11 mouse cellular contexts compared by ENCODE assay signal in genomic region chr7:118778561-118778960, GRCm38 (mm10). TPM values are rescaled to one million over a fixed set of nuclear protein-coding genes. Genes with fewer than 3 reads are reported as not detected.
DNase-seq lines count a peak whose midpoint lies in the region; ATAC-seq lines count a peak whose summit lies in the region.
"Had no signal": no experiment of that assay in that cellular context is flagged by ENCODE, and none has a peak within 500 bp of the region (broad histone marks: within the 10 kb centered on the region; RNA-seq: fewer than 3 reads in every experiment).

No protein-coding gene starts in this region.

- WGBS in neural tube, embryonic 13.5 days, result 40% methylated on average over 6 of the region's 6 CpGs
- WGBS in neural tube, embryonic 15.5 days, result 37% methylated on average over 6 of the region's 6 CpGs
- 41% methylated on average over 6 of the region's 6 CpGs for WGBS in forebrain, embryonic 14.5 days
- WGBS in intestine, embryonic 15.5 days, result 86% methylated on average over 6 of the region's 6 CpGs

- no peaks in the 10 kb centered on the region for H3K9me3 ChIP-seq in neural tube, embryonic 13.5 days
- H3K9me3 ChIP-seq in neural tube, embryonic 15.5 days (replicated peaks), result no peaks in the 10 kb centered on the region
- no peaks in the 10 kb centered on the region for H3K9me3 ChIP-seq in forebrain, embryonic 14.5 days (replicated peaks; ENCODE audit: control insufficient read depth, low read length)
- no peaks in the 10 kb centered on the region for H3K9me3 ChIP-seq in intestine, embryonic 15.5 days
- H3K9me3 ChIP-seq: kidney, embryonic 15.5 days; lung, embryonic 15.5 days had no signal

- peak; percentile 43; the same call in 1 of the 2 replicates for ATAC-seq in neural tube, embryonic 13.5 days (ENCODE audit: low read depth)
- ATAC-seq in neural tube, embryonic 15.5 days (ENCODE audit: low FRiP score), result no peak
- ATAC-seq in forebrain, embryonic 14.5 days, result peak; percentile 86
- no peak for ATAC-seq in intestine, embryonic 15.5 days

- H3K4me1 ChIP-seq in neural tube, embryonic 13.5 days (replicated peaks), result 0 out of 2 replicates have a peak, but pooled peaks cover 9% of the 10 kb centered on the region
- no peaks in the 10 kb centered on the region for H3K4me1 ChIP-seq in neural tube, embryonic 15.5 days
- H3K4me1 ChIP-seq in forebrain, embryonic 14.5 days (ENCODE audit: control insufficient read depth, insufficient read depth, low read length), result no peaks in the 10 kb centered on the region; the same call in 1 of the 2 replicates
- no peaks in the 10 kb centered on the region for H3K4me1 ChIP-seq in intestine, embryonic 15.5 days (replicated peaks)

- no peak overlapping the region for H3K9ac ChIP-seq in neural tube, embryonic 13.5 days
- H3K9ac ChIP-seq in neural tube, embryonic 15.5 days (replicated peaks), result no peak overlapping the region
- no peak overlapping the region for H3K9ac ChIP-seq in forebrain, embryonic 14.5 days (ENCODE audit: low read length)
- H3K9ac ChIP-seq in intestine, embryonic 15.5 days, result no peak overlapping the region
- H3K9ac ChIP-seq: kidney, embryonic 15.5 days; lung, embryonic 15.5 days had no signal

- 0 out of 2 replicates have a peak overlapping the region, but pooled peaks have one; percentile 23 for H3K27ac ChIP-seq in neural tube, embryonic 13.5 days (replicated peaks)
- H3K27ac ChIP-seq in neural tube, embryonic 15.5 days (replicated peaks), result no peak overlapping the region
- H3K27ac ChIP-seq in forebrain, embryonic 14.5 days (ENCODE audit: low read depth, low read length), result peak overlapping the region; percentile 80
- no peak overlapping the region for H3K27ac ChIP-seq in intestine, embryonic 15.5 days
- H3K27ac ChIP-seq: kidney, embryonic 15.5 days had no signal

- peaks cover 86% of the 10 kb centered on the region for H3K36me3 ChIP-seq in neural tube, embryonic 13.5 days
- H3K36me3 ChIP-seq in neural tube, embryonic 15.5 days, result peaks cover 76% of the 10 kb centered on the region
- peaks cover 49% of the 10 kb centered on the region for H3K36me3 ChIP-seq in forebrain, embryonic 14.5 days (ENCODE audit: control insufficient read depth, insufficient read depth, low read length)
- peaks cover 5% of the 10 kb centered on the region; the same call in 1 of the 2 replicates for H3K36me3 ChIP-seq in intestine, embryonic 15.5 days
- H3K36me3 ChIP-seq: lung, embryonic 15.5 days had no signal

- DNase-seq in forebrain, embryonic 14.5 days (ENCODE audit: low spot score), result peak; percentile 85
- DNase-seq in layer of hippocampus, adult 9-11 months, result peak; percentile 90
- DNase-seq in telencephalon, adult 2 months (ENCODE audit: low read depth, low spot score), result peak; percentile 53
- no peak for DNase-seq in natural killer cell, adult 2 months (ENCODE audit: low spot score in 2 of 2)
- no peak for DNase-seq in ovary, postnatal 14 days (ENCODE audit: low spot score)

- no peaks in the 10 kb centered on the region for H3K27me3 ChIP-seq in neural tube, embryonic 13.5 days
- no peaks in the 10 kb centered on the region for H3K27me3 ChIP-seq in neural tube, embryonic 15.5 days (replicated peaks)
- H3K27me3 ChIP-seq in forebrain, embryonic 14.5 days (replicated peaks; ENCODE audit: control insufficient read depth, insufficient read depth, low read length), result no peaks in the 10 kb centered on the region
- no peaks in the 10 kb centered on the region for H3K27me3 ChIP-seq in intestine, embryonic 15.5 days (replicated peaks)
- H3K27me3 ChIP-seq: kidney, embryonic 15.5 days; lung, embryonic 15.5 days had no signal

- H3K4me2 ChIP-seq in neural tube, embryonic 13.5 days, result no peak overlapping the region
- no peak overlapping the region for H3K4me2 ChIP-seq in neural tube, embryonic 15.5 days
- no peak overlapping the region for H3K4me2 ChIP-seq in forebrain, embryonic 14.5 days (ENCODE audit: low read length)
- H3K4me2 ChIP-seq in intestine, embryonic 15.5 days (replicated peaks), result no peak overlapping the region
- H3K4me2 ChIP-seq: heart, embryonic 11.5 days; kidney, embryonic 15.5 days; lung, embryonic 15.5 days had no signal

- H3K4me3 ChIP-seq in neural tube, embryonic 13.5 days, result no peak overlapping the region
- H3K4me3 ChIP-seq in neural tube, embryonic 15.5 days (replicated peaks), result no peak overlapping the region
- no peak overlapping the region for H3K4me3 ChIP-seq in forebrain, embryonic 14.5 days (ENCODE audit: low read depth, low read length)
- H3K4me3 ChIP-seq in intestine, embryonic 15.5 days (replicated peaks), result no peak overlapping the region
- H3K4me3 ChIP-seq: kidney, embryonic 15.5 days; lung, embryonic 15.5 days had no signal

RNA-seq across cellular contexts. Expression of gene Vps35l, which starts 38.5 kb away (rescaled TPM):
- polyA plus RNA-seq in neural tube, embryonic 13.5 days (2015; fragmentation: Nextera tagmentation; extraction: Ambion mirVana), result 86.8 and 87.6 TPM in 2 replicates
- 83.2 and 91.9 TPM in 2 replicates for polyA plus RNA-seq in neural tube, embryonic 15.5 days (2015; fragmentation: Nextera tagmentation; extraction: Ambion mirVana)
- polyA plus RNA-seq in forebrain, embryonic 14.5 days (2014; fragmentation: Nextera tagmentation; extraction: Ambion mirVana), result 91.0 and 95.1 TPM in 2 replicates
- polyA plus RNA-seq in intestine, embryonic 15.5 days (2015; fragmentation: Nextera tagmentation; extraction: Ambion mirVana), result 71.3 and 72.6 TPM in 2 replicates

Comparison
In these comparisons a context has a peak if more than half of its experiments do, and no peak if none do; other contexts are left out.
1. ATAC-seq: peak in neural tube, embryonic 13.5 days (single experiment) and forebrain, embryonic 14.5 days (single experiment); none in neural tube, embryonic 15.5 days (single experiment) and intestine, embryonic 15.5 days (single experiment).
2. H3K27ac ChIP-seq: peak in neural tube, embryonic 13.5 days (single experiment) and forebrain, embryonic 14.5 days (single experiment); none in neural tube, embryonic 15.5 days (single experiment) and intestine, embryonic 15.5 days (single experiment).
3. DNase-seq: peak in forebrain, embryonic 14.5 days (single experiment), layer of hippocampus, adult 9-11 months (single experiment) and telencephalon, adult 2 months (single experiment); none in natural killer cell, adult 2 months (0 of 2) and ovary, postnatal 14 days (single experiment).